Mouse (Mus musculus) ES-Bruce4 (cell line): ENCODE data around the gene Plxna4. TPM values are rescaled to one million over a fixed set of nuclear protein-coding genes. Genes with fewer than 3 reads are reported as not detected.

Source experiments
- H3K27ac ChIP-seq: 2 replicates; pipeline ENCODE4 v1.5.1; 2012; ENCODE audit warnings: low read length, inconsistent platforms; ENCODE audit not compliant: insufficient read depth
- H3K27me3 ChIP-seq: 2 replicates; pipeline ENCODE4 v1.6.1; 2012; ENCODE audit warnings: mild to moderate bottlenecking, low read length, inconsistent platforms; ENCODE audit not compliant: control insufficient read depth, poor library complexity, insufficient read depth, severe bottlenecking
- H3K36me3 ChIP-seq: 2 replicates; pipeline ENCODE4 v1.6.1; 2012; ENCODE audit warnings: inconsistent platforms, mild to moderate bottlenecking, low read length, moderate library complexity; ENCODE audit not compliant: control insufficient read depth, poor library complexity, insufficient read depth, severe bottlenecking
- H3K4me1 ChIP-seq: one replicate; pipeline ENCODE4 v1.8.1; 2011; ENCODE audit warnings: low read length; ENCODE audit not compliant: control insufficient read depth, insufficient read depth
- H3K4me3 ChIP-seq: 2 replicates; pipeline ENCODE4 v1.5.1; 2011; ENCODE audit warnings: low read depth, mild to moderate bottlenecking, low read length
- H3K9ac ChIP-seq: 2 replicates; pipeline ENCODE4 v1.6.1; 2012; ENCODE audit warnings: low read depth, mild to moderate bottlenecking, inconsistent platforms; ENCODE audit not compliant: poor library complexity, severe bottlenecking
- H3K9me3 ChIP-seq: replicated peaks from 2 replicates; pipeline ENCODE4 v1.6.1; 2012; ENCODE audit warnings: mild to moderate bottlenecking, low read length, inconsistent platforms; ENCODE audit not compliant: control insufficient read depth, poor library complexity, insufficient read depth, severe bottlenecking
- CTCF ChIP-seq: IDR thresholded peaks from one replicate; pipeline ENCODE4 v1.8.1; 2011; ENCODE audit warnings: low read depth, low read length
- EP300 ChIP-seq: IDR thresholded peaks from 2 replicates; pipeline ENCODE4 v1.6.1; 2011; ENCODE audit warnings: low read depth, low read length; ENCODE audit not compliant: insufficient read depth
- POLR2A ChIP-seq: IDR thresholded peaks from one replicate; pipeline ENCODE4 v1.8.1; 2011; ENCODE audit warnings: low read length; ENCODE audit not compliant: insufficient read depth
- polyA plus RNA-seq: library from polyadenylated mRNA; stranded (reverse); fragments of >200 nt; gene quantifications from 2 replicates; pipeline ENCODE4 v1.2.4, GENCODE M21; 2011; ENCODE audit warnings: low read depth; ENCODE audit not compliant: missing spikeins, insufficient read depth, insufficient read length

Gene Plxna4
- polyA plus RNA-seq, 1 experiment = 0.33 TPM

- Histone ChIP-seq H3K27me3 (no peaks in the 10 kb centered on the region; the same call in 1 of the 2 replicates), H3K9me3 (no peaks in the 10 kb centered on the region), H3K9ac (no peak overlapping the region), H3K4me1 (no peaks in the 10 kb centered on the region), H3K36me3 (no peaks in the 10 kb centered on the region), H3K4me3 (no peak overlapping the region), H3K27ac (no peak overlapping the region)
- TF ChIP-seq POLR2A (no peak), EP300 (no peak), CTCF (no peak)
These were observed 136.1 kb downstream of the Plxna4 start for GRCm38 (mm10) chr6:32451851-32452250.

GRCm38 (mm10) chr6:32449237-32449963 is 138.6 kb downstream of the Plxna4 start:
- Histone ChIP-seq H3K9me3 (no peaks in the 10 kb centered on the region), H3K4me3 (no peak overlapping the region), H3K27me3 (no peaks in the 10 kb centered on the region; the same call in 1 of the 2 replicates), H3K9ac (no peak overlapping the region), H3K4me1 (no peaks in the 10 kb centered on the region), H3K36me3 (no peaks in the 10 kb centered on the region), H3K27ac (no peak overlapping the region)
- TF ChIP-seq EP300 (no peak), POLR2A (no peak), CTCF (no peak)

GRCm38 (mm10) chr6:32448787-32449186 is 139.2 kb downstream of the Plxna4 start:
- Histone ChIP-seq H3K4me1 (no peaks in the 10 kb centered on the region), H3K4me3 (no peak overlapping the region), H3K9me3 (no peaks in the 10 kb centered on the region), H3K36me3 (no peaks in the 10 kb centered on the region), H3K27me3 (no peaks in the 10 kb centered on the region; the same call in 1 of the 2 replicates), H3K9ac (no peak overlapping the region), H3K27ac (no peak overlapping the region)
- no peak for TF ChIP-seq CTCF
- TF ChIP-seq EP300 = no peak
- TF ChIP-seq POLR2A = no peak

- Histone ChIP-seq H3K36me3 (no peaks in the 10 kb centered on the region), H3K9ac (no peak overlapping the region), H3K9me3 (no peaks in the 10 kb centered on the region), H3K27me3 (no peaks in the 10 kb centered on the region; the same call in 1 of the 2 replicates), H3K4me3 (no peak overlapping the region), H3K27ac (no peak overlapping the region), H3K4me1 (no peaks in the 10 kb centered on the region)
- TF ChIP-seq EP300 (no peak), CTCF (no peak), POLR2A (no peak)
These were observed 141.7 kb downstream of the Plxna4 start for GRCm38 (mm10) chr6:32446276-32446675.

GRCm38 (mm10) chr6:32445246-32445645 is 142.7 kb downstream of the Plxna4 start:
- Histone ChIP-seq H3K4me3 (no peak overlapping the region), H3K4me1 (no peaks in the 10 kb centered on the region), H3K27me3 (no peaks in the 10 kb centered on the region; the same call in 1 of the 2 replicates), H3K36me3 (no peaks in the 10 kb centered on the region), H3K9ac (no peak overlapping the region), H3K27ac (no peak overlapping the region), H3K9me3 (no peaks in the 10 kb centered on the region)
- TF ChIP-seq POLR2A (no peak), CTCF (no peak), EP300 (no peak)

GRCm38 (mm10) chr6:32444393-32444792 is 143.6 kb downstream of the Plxna4 start:
- Histone ChIP-seq H3K27me3 (no peaks in the 10 kb centered on the region), H3K4me1 (no peaks in the 10 kb centered on the region), H3K27ac (no peak overlapping the region), H3K36me3 (no peaks in the 10 kb centered on the region), H3K4me3 (no peak overlapping the region), H3K9ac (no peak overlapping the region), H3K9me3 (no peaks in the 10 kb centered on the region)
- TF ChIP-seq POLR2A (no peak), EP300 (no peak), CTCF (no peak)
